Mouse (Mus musculus) layer of hippocampus, adult 8-10 months (tissue): ENCODE results near the gene Tpcn2. TPM values are rescaled to one million over a fixed set of nuclear protein-coding genes. Genes with fewer than 3 reads are reported as not detected.

ENCODE experiments used
- DNase-seq, 2 experiments: peaks; one replicate each; pipeline ENCODE4 v3.0.0; 2022; ENCODE audit warnings: low spot score in 2 of 2
- total RNA-seq, 4 experiments: library from RNA; stranded (reverse); gene quantifications; 2 replicates each; pipeline ENCODE4 v1.2.4; 2022

Gene Tpcn2
- total RNA-seq, 4 experiments from 2014 or later = 8.3 to 14.3 (median 10.5) TPM

DNA sequence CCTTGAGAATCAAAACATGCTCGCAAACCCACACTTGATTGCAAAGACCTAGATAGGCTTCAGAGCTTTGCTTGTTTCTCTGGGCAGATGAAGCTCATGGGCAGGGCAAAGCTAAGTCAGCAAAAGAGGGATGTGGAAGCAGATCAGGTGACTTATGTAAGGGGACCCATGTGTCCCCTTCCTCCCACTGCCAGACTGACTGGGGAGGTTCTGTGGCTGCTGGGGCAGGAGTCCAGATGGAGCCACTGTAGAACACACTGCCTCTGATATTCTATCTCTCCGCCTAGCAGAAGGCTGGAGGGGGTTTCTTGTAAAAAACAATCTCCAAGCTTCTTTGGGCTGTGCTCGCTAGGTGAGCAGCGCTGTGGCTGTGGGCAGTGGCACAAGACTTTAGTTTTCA, 128.1 kb downstream of the Tpcn2 start:
- peak; percentile 24 to 32 for DNase-seq

DNA sequence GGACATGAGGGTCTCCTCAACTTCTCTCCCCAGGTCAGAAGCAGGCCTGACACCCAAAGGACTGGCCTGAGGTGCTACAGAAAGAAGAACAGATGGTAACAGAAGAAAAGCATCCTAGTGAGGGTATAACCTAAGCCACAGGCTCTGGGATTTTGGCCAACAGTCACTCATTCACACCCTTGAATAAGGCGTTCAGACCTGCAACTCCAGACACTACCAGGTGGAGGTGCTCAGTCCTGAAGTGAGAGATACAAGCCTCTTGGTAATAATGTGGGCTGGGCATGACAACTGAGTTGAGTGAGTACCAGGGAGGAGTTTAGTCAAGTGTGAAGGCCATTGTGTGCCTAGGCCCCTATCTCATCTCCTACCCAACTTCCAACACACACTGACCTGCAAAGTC, 129.7 kb downstream of the Tpcn2 start:
- no peak for DNase-seq

DNA sequence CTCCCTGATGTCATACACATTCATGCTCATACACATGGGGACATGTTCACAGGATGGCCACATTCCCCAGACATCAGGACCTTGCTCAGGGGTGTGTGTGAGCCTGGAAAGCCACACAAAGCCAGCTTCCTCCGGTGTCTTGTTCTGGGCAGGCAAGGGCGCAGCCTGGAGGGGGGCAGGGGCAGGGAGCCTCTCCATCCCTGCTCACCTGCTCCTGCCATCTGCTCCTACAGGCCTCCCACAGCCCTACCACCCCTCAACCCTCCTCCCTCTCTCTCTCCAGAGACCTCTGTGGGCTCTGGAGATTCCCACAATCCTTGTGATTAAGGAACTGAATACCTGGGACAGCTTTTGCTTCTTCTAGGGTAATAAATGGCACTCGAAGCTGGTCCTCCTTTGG, 132.0 kb downstream of the Tpcn2 start:
- DNase-seq = no peak

DNA sequence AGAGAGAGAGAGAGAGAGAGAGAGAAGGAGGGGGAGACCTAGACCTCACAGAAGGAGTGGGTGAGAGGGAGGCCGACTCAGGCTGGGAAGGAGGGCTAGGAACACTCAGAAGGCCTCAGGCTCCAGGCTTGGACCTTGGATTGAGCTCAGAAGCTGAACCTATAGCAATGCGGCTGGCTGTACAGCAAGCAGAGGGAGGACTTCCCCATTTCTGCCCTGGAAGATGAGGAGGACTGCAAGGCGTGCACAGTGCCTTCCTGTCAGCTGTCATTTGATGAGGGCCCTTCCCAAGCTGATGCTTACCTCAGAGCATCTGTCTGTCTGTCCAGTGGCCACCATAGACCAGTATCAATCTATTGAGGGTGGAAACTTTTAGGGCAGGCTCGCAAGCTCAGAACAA, 134.9 kb downstream of the Tpcn2 start:
- DNase-seq = no peak

DNA sequence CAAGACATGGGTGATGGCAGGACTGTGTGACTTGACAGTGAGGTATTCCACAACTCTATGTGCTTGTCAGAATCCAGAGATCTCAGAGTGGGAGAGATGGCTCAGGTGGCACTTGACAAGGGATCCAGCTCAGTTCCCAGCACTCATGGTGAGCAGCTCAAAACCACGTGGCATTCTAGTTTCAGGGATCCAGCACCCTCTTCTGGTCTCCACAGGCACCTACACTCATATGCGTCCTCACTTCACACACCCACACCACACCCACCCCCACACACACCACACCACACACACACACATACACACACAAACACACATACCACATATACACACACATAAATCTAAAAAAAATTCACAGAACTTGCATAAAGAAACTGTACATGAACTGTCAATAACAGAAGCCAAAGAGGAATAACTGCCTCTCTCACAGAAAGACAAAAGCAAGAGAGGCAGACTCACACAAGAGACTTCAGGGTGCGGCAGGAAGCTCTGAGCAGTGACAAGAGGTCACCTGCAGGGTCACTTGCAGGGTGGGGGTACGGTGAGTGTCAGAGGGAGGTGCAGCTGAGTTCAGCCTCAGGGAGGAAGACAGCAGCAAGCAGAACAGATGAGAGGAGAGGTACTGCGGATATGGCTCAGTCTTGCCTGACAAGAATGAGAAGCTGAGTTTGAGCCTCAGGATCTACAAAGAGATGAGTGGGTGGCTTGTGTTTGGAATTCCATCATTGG, 135.7 kb downstream of the Tpcn2 start:
- DNase-seq = no peak

DNA sequence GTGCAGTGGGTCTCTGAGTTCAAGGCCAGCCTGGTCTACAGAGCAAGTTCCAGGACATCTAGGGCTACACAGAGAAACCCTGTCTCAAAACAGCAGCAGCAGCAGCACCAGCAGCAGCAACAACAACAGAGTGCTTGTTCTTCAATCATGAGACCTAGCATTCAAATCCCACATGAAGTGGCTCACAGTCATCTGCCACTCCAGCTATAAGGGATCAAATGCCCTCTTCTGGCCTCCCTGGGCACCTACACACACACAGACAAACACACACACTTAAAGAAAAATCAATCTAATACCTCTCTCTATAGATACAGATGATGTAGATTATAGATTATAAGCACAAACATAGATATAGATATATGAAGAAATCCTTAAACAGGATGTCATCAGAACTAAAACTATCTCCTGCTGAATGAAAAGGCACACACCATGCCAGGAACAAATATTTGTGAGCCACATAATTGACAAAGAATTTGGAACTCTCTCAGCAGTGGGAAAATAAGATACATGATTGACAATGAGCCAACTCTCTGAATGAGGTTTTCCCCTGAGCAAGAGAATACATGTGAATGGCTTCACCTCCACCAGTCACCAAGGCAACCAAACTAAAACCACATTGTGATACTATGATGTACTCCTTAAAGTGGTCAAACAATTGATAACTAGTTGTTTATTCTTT, 137.4 kb downstream of the Tpcn2 start:
- DNase-seq = no peak

DNA sequence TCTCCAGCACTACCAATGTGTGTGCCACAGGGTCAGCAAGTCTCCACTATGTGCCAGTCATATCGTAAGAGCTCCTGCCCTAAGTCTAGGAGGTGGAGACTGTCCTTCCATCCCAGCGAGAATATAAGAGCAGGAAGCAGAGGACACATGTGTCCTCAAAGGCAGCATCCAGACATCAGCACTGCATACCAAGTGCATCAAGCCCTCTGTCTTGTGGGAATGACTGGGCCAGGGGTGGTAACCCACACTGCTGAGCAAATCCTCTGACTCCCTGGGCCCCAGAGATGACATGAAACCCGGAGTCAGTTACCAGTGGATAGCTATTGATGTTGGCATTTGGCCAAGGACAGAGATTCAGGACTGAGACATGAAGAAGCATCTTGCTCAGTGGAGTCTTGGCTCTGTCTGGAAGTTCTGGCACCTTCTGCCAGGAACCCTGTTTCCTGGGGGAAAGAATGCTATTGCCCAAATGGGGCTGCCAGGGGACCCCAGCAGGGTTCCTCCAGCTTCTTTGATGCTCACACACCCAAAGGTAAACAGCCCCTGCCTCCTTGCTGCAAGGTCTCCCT, 140.2 kb downstream of the Tpcn2 start:
- no peak for DNase-seq

DNA sequence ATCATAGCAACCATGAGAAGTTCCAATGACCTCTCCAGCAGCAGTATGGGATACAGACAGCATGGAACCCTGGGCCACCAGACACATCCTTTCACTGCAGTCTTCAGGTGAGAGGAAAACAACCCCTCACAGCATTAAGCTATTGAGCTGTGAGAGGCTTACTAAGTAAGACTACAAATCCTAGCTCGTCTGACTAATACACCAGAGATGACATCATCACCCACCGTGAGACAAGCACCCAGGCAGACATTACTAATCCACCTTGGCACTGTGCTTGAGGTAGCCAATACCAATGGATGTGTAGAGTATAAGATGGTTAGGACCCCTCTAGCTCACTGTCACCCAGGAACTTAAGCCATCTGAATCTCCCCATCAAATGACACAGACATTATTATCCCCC, 143.2 kb downstream of the Tpcn2 start:
- DNase-seq = no peak

DNA sequence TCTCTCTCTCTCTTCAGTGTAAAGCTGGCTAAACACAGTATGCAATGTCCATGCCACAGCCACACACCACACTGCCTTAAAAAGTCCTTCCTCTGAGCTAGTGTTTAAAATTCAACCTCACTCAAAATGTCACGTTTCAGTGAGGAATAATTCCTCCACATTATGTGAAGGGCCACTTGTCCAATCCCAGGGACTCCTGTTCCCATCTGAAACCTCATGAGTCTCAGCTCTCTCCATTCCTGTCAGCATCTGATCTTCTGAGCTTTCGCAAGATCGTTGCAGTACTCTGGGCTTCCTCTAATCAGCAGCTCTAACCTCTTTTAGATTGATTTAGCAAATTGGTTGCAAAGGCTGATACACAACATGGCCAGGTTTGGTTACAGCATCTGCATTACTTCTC, 144.2 kb downstream of the Tpcn2 start:
- no peak for DNase-seq

DNA sequence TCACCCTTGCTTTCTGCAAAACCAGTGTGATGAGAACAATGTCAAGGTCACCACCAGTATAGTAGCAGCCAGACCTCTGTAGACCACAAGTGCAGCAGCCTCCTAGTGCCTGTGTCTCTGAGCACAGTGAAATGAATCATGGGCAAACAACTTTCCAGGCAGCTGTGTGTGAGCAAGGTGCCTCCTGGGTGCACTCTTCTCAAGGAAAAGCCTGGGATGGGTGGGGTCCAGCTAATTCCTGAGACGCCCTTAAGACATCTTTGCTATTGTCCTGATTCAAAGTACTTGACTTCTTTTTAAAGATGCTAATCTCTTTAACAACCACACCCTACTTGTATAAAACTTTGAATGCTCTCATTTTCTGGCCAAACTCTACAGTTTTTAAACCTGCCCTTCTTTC, 144.7 kb downstream of the Tpcn2 start:
- no peak for DNase-seq

DNA sequence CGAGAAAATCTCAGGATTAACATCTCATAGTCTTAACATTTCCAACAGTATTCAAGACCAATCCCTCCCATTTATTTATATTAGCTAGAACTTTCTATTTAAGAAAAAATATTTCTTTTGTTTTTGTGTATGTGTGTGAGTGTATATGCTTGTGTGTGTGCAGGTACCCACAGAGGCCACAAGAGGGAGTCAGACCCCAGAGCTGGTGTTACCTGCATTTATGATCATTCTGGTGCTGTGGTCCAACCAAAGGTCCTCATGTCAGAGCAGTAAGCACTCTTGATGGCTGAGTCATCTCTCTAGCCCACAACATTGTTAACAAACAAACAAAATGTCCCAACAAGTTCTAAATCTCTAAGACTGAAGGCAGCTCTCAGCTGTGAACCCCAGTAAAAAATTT, 145.9 kb downstream of the Tpcn2 start:
- no peak for DNase-seq

DNA sequence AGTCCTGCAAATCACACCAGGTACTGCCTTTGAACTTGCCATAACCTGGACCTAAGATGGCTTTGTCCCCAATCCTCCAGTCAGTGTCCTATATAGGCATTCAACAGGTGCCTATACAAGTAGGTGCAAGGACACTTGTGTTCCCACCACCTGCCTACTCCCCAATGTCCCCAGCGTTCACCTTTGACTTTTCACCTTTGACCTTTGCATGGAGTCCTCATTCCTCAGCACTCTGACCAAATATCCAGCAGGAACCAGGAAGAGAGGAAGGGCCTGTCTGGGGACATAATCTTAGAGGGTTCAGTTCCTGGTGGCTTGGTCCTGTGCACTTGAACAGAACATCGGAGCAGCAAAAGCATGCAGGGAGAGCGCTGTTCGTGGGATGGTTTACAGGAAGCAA, 147.0 kb downstream of the Tpcn2 start:
- no peak for DNase-seq

Other genes starting within 250 kb of the Tpcn2 start
- gene 1810010D01Rik, start 75.9 kb downstream of the Tpcn2 start, total RNA-seq = 1 to 10 TPM in 2 of 4 experiments, under 1 TPM in 1, not detected in 1; 0.62 to 1.6 (median 1.3) TPM
- 1 to 10 TPM in 2 of 4 experiments, under 1 TPM in 2; 0.87 to 1.2 (median 1.1) TPM for gene Mrgprf, start 16.8 kb upstream of the Tpcn2 start, total RNA-seq
- gene Mrgprd, start 30.8 kb upstream of the Tpcn2 start, total RNA-seq = not detected